Mouse (Mus musculus): ENCODE data around the gene 1600014C10Rik.

- TF ChIP-seq POLR2A (IDR thresholded peaks at IDR 0.05; ENCODE audit: insufficient read depth, low read length) (no peak), CTCF (IDR thresholded peaks at IDR 0.05; ENCODE audit: low read depth, low read length) (no peak)
Observed at GRCm38 (mm10) chr7:38184786-38185185, 1.8 kb downstream of the 1600014C10Rik start.
